Mouse (Mus musculus): ENCODE measurements at regions not wholly inside any gene's neighbourhood (a gene's known extent, or its start where the extent isn't known, plus 50 kb on each side); places are given as distances from the start of the nearest gene placed in this dataset.

GRCm38 (mm10) chr7:136457867-136458448 lies 436.5 kb upstream of the Mgmt start:
- DNase-seq: no peak

- no peak for DNase-seq
Measured at GRCm38 (mm10) chr7:136477135-136477534, 417.3 kb upstream of the Mgmt start.

GRCm38 (mm10) chr7:136480641-136481202 lies 413.7 kb upstream of the Mgmt start:
- no peak for DNase-seq

DNA sequence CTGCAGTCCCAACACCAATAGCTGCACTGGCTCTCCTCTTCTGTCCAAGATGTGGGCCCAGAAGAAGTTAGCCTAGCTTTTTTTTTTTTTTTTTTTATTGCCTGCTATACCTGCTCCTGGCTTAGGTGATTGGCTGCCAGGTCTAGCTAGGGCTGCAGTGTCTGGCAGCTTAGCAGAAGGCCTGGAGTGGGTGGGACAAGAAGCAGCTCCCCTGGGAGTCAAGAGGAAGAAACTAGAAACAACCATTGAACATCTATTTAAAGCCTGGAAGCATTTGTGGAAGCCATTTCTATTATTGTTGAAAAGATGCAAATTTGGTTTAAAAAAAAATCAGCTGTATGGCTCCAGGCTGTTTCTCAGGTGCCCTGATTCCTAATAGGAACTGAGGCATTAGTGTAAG lies 411.2 kb upstream of the Mgmt start:
- DNase-seq: no peak

GRCm38 (mm10) chr7:136487556-136487955 lies 406.9 kb upstream of the Mgmt start:
- DNase-seq: no peak

DNA sequence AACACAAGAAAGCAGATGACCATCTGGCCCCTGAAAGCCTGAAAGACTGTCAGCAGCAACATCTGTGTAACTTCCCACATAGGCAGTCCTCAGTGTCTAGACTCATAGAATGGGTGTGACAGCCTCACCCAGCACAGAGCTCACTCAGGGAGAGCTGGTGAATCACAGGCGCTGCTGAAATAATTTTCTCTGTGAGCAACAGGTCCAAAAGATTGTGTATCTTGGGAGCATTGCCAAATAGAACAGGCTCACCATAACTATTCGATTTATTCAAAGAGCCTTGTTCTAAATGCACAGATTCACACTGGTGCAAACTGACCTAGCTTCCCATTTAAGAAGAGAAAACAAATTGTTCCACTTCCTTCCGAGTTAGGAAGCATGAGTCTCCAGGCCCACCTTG lies 399.6 kb upstream of the Mgmt start:
- DNase-seq: no peak

DNA sequence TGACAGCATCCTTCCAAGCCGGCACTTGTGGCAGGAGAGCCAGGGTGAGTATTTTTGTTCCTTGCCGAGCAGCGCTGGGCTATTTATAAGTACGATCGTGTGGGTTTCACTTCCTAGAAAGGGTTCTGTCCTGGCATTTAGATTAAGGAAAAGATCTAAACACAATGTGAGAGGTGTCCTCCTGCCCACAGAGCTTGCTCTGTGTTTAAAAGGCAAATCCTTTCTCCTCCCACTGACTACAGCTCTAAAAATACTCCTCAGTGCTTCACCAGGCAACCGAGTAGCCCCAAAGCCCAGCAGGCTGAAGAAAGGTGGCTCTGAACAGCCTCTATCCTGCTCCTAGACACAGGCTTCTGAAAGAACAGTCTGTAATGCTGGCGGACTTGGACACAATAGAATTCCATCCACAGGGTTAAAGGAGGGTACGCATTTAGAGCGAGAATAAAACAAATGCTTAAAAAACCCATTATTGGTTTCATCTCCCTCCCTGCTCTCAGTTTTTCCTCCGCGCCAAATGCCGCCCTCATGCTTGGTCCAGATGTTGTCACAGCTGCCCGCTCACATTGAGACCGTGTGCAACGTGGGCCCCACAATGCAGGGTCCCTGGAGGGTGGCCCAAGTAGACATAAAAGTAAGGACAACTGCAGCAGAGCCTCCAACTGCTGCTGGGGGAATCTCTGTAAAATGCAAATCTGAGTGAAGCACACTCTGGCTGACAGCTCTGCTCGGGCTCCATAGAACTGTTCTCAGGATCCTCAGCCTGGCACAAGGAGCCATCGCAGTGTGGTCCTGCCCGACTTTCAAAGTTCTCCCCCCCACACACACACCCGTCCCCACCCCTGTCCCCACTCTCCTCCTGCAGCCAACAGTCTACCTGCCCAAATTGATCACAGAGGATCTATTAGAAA lies 397.8 kb upstream of the Mgmt start:
- no peak for DNase-seq

DNA sequence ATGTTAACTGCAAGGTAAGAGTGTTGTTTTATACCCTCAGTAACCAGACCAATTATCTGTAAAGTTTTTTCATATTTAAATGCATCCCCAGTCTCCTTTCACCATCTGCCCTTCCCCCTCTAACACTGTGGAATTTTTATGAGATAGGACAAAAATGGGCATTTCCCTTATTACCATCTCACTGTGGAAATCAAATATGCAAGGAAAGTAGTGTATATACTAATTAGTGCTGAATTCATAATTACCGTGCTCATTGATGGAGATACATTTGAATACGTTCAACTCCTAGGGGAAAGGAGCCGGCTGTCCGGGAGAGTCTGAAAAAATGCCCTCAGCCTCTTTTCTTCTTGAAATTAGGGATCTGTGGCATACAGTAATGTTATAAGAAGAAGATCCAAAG lies 394.4 kb upstream of the Mgmt start:
- no peak for DNase-seq

GRCm38 (mm10) chr7:136501094-136501493 lies 393.3 kb upstream of the Mgmt start:
- DNase-seq: no peak

DNA sequence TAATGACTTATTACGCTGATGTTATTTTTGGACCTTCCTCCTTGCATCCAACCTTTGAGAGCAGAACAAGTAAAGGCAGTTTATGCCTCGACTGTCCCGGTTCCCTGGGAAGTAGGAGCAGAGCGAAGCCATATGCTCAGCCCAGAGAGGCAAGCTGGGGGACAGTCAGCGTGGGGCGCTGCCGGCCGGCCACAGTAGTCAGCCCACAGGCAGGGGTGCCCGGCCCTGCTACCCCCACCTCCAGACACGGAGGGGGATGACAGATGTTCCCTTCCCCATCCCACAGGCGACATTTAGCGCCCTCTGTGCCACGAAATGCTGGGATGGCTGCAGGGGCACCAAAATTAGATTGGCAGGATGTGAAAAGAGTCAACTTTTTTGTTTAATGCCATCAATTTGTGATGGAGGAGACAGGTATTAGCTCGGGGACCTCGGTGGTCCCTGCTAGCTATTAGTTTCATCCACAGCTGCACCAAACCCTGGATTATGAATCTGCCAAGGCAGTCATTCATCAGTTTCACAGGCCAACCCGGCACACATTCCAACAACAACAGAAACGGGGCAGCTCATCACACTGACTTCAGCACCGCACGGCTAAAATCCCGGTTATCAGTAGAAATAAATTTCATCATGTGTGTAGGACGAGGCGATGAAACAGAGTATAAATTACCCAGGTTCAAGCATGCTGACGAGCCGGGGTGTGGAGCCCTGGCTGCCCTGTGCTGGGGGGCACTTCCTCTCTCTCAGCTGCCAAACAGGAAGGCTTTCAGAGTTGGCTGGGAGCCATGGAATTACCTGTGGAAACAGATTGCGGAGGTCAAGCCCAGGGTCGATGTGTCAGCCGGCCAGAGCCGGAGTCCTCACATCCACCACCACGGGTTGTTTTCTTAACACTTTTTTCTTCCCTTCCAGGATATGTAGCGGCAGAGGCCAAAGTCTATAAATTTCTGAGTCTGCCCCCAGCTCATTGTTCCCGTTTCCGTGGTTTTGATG lies 392.3 kb upstream of the Mgmt start:
- peak; percentile 18 for DNase-seq

GRCm38 (mm10) chr7:136511389-136511788 lies 383.0 kb upstream of the Mgmt start:
- DNase-seq: no peak

DNA sequence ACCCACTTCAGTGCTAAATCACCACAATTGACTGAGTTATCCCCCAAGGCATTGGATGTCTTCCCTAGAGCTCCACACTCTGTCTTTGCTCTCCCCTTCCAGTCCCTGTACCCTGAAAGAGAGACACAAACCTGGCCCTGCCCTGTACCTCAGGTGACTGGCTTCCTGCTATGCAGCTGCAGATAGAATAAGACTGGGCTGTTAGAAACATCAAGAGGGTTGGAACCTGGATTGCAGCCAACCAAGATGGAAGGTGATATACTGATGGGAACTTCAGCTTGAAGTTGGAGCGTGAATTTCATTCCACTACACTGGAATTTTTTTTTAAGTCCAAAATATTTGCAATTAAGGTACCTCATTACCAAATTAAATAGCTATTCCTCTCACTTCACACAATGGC lies 379.0 kb upstream of the Mgmt start:
- DNase-seq: no peak

GRCm38 (mm10) chr7:136525821-136526220 lies 368.6 kb upstream of the Mgmt start:
- DNase-seq: no peak

GRCm38 (mm10) chr7:136530006-136530785 lies 364.2 kb upstream of the Mgmt start:
- no peak for DNase-seq

GRCm38 (mm10) chr7:136531301-136531700 lies 363.1 kb upstream of the Mgmt start:
- DNase-seq: no peak

DNA sequence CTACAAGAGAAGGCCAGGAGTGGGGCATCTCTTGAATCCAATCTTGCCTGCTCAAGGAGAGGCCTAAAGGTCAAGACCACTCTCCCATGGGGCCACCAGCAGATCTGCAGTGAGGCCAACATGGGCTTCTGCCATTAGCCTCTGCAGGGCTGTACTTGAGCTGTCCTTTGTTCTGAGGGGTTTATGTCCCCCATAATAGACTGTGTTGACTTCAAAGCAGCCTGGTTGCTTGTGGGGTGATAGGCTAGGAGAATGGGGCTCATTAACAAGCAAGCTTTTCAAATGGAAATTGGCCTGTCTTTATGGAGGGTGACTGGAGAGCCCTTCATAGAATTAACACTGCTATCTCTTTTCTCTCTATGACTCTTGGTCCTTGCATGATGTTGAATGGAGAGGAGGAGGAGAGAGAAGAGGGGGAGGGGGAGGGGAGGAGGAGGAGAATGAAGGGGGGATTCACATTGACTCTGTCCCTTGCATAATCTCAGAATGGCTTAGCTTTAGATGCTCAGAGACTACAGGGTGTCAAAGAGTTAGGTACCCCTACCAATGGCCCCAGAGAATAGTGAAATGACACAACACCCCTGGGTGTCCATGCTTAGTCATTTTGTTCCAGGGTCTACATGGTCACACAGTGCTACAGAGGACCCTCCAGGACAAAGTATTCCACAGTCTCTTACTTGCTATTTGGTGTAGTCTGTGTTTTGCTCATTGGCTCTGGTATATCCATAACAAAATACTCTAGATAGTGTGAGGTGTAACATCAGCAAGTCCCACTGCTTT lies 352.3 kb upstream of the Mgmt start:
- no peak for DNase-seq

DNA sequence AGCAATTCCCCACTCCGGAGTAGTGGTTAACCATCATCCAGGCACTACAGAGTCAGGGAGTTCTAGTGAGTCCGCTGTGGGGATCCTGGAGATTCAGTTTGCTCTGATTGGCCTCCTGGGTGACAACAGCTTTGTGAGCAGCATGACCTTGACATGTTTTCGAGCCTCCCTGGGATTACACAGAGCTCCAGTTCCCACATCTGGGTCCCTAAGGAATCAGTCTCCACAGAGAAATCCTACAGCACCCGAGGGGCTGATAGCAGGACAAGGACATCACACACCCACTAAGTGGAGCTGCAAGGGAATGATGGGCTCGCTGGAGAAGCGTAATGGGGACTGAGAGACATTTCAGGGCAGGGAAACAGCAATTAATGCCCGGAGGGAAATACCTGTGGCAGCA lies 351.5 kb upstream of the Mgmt start:
- DNase-seq: no peak

DNA sequence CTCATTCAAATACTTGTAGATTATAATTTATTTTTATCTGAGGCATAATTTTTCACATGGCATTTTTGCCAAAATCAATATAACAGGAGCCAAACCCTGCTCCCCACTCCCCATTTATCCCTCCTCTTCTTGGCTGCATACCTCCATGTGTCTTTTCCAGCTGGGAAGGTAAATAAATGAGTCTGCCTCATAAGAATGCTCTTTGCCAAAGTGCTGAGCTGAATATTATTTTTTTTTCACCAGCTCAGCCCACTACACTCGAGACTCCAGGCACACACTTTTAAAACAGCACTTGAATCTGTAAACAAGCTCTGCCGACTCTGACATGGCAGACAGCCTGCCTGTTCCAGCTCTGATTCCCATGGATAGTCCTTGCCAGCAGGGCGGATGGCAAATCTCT lies 346.6 kb upstream of the Mgmt start:
- DNase-seq: no peak

- DNase-seq: no peak
Measured at GRCm38 (mm10) chr7:136556436-136556835, 338.0 kb upstream of the Mgmt start.

DNA sequence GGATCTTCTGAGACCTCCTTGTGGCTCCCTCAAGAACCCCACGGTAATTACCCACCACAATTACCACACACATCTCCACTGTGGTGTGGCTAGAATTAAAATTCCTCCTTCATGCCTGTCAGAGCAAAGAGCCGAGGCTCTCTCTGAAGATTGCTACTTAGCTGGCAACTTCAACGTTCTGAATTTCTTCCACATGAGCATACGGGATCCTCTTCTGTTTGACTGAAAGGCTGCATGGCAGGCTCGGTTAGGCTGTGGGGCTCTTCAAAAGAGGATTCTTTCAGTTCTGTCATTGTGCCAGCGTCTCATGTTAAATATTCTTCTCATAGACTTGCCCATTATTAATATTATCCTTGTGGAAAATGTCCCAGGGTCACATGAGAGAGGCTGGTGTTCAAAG lies 334.9 kb upstream of the Mgmt start:
- DNase-seq: no peak

DNA sequence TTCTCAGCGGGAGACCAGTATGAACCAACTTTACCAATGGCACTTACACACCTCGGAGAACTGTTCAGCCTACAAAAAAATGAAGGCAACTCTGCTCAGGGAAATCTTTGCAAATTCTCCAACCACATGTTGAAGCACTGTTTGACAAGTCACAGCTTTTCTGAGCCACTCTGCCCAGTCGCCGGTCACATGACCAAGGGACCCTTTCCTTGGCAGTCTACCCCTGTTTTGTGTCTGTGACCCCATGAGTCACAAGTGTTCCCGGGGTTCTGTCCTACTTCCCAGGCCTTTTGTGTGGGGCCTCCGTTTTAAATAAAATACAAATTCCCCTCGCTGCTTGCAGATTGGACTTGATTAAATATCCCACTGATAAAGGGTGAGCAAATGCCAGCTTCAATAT lies 323.5 kb upstream of the Mgmt start:
- no peak for DNase-seq

Data from adrenal gland, adult 8-10 months (tissue).